Mouse (Mus musculus) limb, embryonic 15.5 days (tissue): ENCODE measurements around the gene Cfap74. TPM values are rescaled to one million over a fixed set of nuclear protein-coding genes. Genes with fewer than 3 reads are reported as not detected.

Experiments used
- polyA plus RNA-seq: library from polyadenylated mRNA; unstranded; fragments of >200 nt; fragmentation: Nextera tagmentation; extraction: Ambion mirVana; gene quantifications from 2 replicates; pipeline ENCODE4 v1.2.1, GENCODE M21; 2015

Cfap74 gene
- polyA plus RNA-seq, 1 experiment from 2014 or later = 4.9 TPM

Other genes with a start within 250 kb of the Cfap74 start
- 25.2 and 26.8 TPM in 2 replicates for gene Ski, start 186.6 kb upstream of the Cfap74 start, polyA plus RNA-seq
- 74.0 and 76.2 TPM in 2 replicates for gene Faap20, start 159.4 kb upstream of the Cfap74 start, polyA plus RNA-seq
- 10.5 and 10.6 TPM in 2 replicates for gene Prkcz, start 47.8 kb upstream of the Cfap74 start, polyA plus RNA-seq
- 0.19 and 0.36 TPM in 2 replicates for gene Gabrd, start 11.1 kb upstream of the Cfap74 start, polyA plus RNA-seq
- gene Tmem52, start 59.9 kb downstream of the Cfap74 start, polyA plus RNA-seq = 0.79 and 1.1 TPM in 2 replicates
- gene Gnb1, start 82.2 kb downstream of the Cfap74 start, polyA plus RNA-seq = 391 and 399 TPM in 2 replicates
- 85.7 and 90.6 TPM in 2 replicates for gene Nadk, start 153.2 kb downstream of the Cfap74 start, polyA plus RNA-seq
- gene Slc35e2, start 192.2 kb downstream of the Cfap74 start, polyA plus RNA-seq = 6.8 and 7.4 TPM in 2 replicates
- 58.8 and 59.9 TPM in 2 replicates for gene Cdk11b, start 215.7 kb downstream of the Cfap74 start, polyA plus RNA-seq
- gene Gm10563, start 236.2 kb downstream of the Cfap74 start, polyA plus RNA-seq = not detected in 2 replicates
- 23.7 and 36.9 TPM in 2 replicates for gene Mmp23, start 244.2 kb downstream of the Cfap74 start, polyA plus RNA-seq